Mouse (Mus musculus): ENCODE measurements around the gene Arhgap5. TPM values are rescaled to one million over a fixed set of nuclear protein-coding genes. Genes with fewer than 3 reads are reported as not detected.
"Not testable (repeated sequence)": the region's sequence is repeated elsewhere in the genome, so short reads cannot be mapped to it uniquely, and the experiment has no call there.

Gene Arhgap5
- polyA plus RNA-seq, 1 experiment from 2014 or later = 29.4 TPM

GRCm38 (mm10) chr12:52565654-52566053 lies 61.9 kb downstream of the Arhgap5 start:
- H3K9me3 ChIP-seq = no peaks in the 10 kb centered on the region
- 95% methylated on average over 5 of the region's 5 CpGs for WGBS
- H3K27me3 ChIP-seq (ENCODE audit: insufficient read depth, poor library complexity, severe bottlenecking) = no peaks in the 10 kb centered on the region
- no peak overlapping the region for H3K4me3 ChIP-seq
- DNase-seq (ENCODE audit: low spot score) = no peak
- peaks cover 51% of the 10 kb centered on the region for H3K36me3 ChIP-seq
- H3K27ac ChIP-seq = no peak overlapping the region
- no peaks in the 10 kb centered on the region for H3K4me1 ChIP-seq (replicated peaks)

DNA sequence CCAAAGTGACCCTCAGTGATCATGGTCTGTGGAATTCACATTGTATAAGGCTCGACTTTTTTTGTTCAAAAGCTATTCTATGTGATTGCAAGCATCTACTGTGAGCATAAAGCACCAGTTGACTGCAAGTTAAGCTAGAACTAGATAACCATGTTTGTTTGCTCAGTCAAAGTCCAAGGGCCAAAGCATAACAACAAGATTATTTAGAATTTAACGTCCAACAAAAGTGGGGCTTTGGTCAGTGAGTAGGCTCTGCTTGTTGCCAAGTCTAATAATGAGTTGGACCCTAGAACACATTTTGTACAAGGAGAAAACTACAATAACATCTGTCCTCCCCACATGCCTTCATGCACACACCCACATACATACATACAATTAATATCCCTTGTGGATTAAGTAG lies 69.6 kb downstream of the Arhgap5 start:
- Histone ChIP-seq H3K4me3 (no peak overlapping the region), H3K36me3 (peaks cover 20% of the 10 kb centered on the region), H3K9me3 (0 out of 2 replicates have a peak, but pooled peaks cover 2% of the 10 kb centered on the region), H3K4me1 (replicated peaks) (no peaks in the 10 kb centered on the region), H3K27ac (no peak overlapping the region), H3K27me3 (ENCODE audit: insufficient read depth, poor library complexity, severe bottlenecking) (no peaks in the 10 kb centered on the region)
- 91% methylated on average over 2 of the region's 2 CpGs for WGBS
- DNase-seq (ENCODE audit: low spot score) = no peak

- 82% methylated on average over 2 of the region's 2 CpGs for WGBS
- not testable (repeated sequence) for H3K4me3 ChIP-seq; H3K4me1 ChIP-seq (replicated peaks); H3K27me3 ChIP-seq (ENCODE audit: insufficient read depth, poor library complexity, severe bottlenecking); H3K36me3 ChIP-seq; DNase-seq (ENCODE audit: low spot score); H3K9me3 ChIP-seq; H3K27ac ChIP-seq
These were observed 82.7 kb downstream of the Arhgap5 start for GRCm38 (mm10) chr12:52586466-52586865.

DNA sequence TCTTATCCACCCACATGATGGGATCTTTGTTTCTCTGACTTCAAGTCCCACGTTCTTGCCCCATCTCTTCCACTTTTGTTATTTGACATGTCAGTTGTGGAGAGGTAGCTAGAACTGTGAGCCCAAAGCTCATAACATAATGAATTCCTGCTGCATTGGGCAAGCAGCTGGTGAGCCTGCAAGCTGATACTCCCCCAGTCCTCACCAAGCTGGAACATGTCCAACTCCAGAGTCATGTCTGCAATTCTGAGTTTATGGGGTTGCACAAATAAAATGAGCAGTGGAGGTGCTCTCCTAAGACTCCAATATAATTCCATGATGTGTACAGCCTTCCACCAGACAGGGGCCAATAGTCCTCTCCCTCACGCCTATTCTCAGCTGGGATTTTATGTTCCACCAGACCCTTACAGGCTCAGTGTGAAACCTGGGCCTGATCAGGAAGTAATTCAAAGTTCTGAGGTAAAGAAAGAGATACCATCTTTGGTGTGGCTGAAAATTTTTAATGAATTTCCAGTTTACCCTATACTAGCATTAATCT lies 83.8 kb downstream of the Arhgap5 start:
- WGBS = 73% methylated on average over 2 of the region's 2 CpGs
- Histone ChIP-seq H3K27me3 (ENCODE audit: insufficient read depth, poor library complexity, severe bottlenecking) (no peaks in the 10 kb centered on the region), H3K4me3 (no peak overlapping the region), H3K4me1 (replicated peaks) (no peaks in the 10 kb centered on the region), H3K9me3 (no peaks in the 10 kb centered on the region), H3K36me3 (no peaks in the 10 kb centered on the region), H3K27ac (no peak overlapping the region)
- DNase-seq (ENCODE audit: low spot score) = no peak

- DNase-seq (ENCODE audit: low spot score) = no peak
- no peaks in the 10 kb centered on the region for H3K27me3 ChIP-seq (ENCODE audit: insufficient read depth, poor library complexity, severe bottlenecking)
- peaks cover 7% of the 10 kb centered on the region; the same call in 1 of the 2 replicates for H3K9me3 ChIP-seq
- 89% methylated on average over 7 of the region's 7 CpGs for WGBS
- no peak overlapping the region for H3K27ac ChIP-seq
- H3K36me3 ChIP-seq = no peaks in the 10 kb centered on the region
- no peak overlapping the region for H3K4me3 ChIP-seq
- no peaks in the 10 kb centered on the region for H3K4me1 ChIP-seq (replicated peaks)
These were observed 91.8 kb downstream of the Arhgap5 start for GRCm38 (mm10) chr12:52595389-52596185.

- no peak for DNase-seq (ENCODE audit: low spot score)
- H3K27me3 ChIP-seq (ENCODE audit: insufficient read depth, poor library complexity, severe bottlenecking) = no peaks in the 10 kb centered on the region
- no peaks in the 10 kb centered on the region for H3K36me3 ChIP-seq
- H3K4me1 ChIP-seq (replicated peaks) = peaks cover 11% of the 10 kb centered on the region
- peaks cover 7% of the 10 kb centered on the region; the same call in 1 of the 2 replicates for H3K9me3 ChIP-seq
- peak overlapping the region; percentile 96 for H3K4me3 ChIP-seq
- no peak overlapping the region; the same call in 1 of the 2 replicates for H3K27ac ChIP-seq
- WGBS = 41% methylated on average over 2 of the region's 2 CpGs
These were observed 98.7 kb downstream of the Arhgap5 start for GRCm38 (mm10) chr12:52602471-52602870.

- WGBS = under 1% methylated on average over 35 of the region's 35 CpGs
- peaks cover 6% of the 10 kb centered on the region; the same call in 1 of the 2 replicates for H3K9me3 ChIP-seq
These were observed 99.3 kb downstream of the Arhgap5 start for GRCm38 (mm10) chr12:52602883-52603694.

DNA sequence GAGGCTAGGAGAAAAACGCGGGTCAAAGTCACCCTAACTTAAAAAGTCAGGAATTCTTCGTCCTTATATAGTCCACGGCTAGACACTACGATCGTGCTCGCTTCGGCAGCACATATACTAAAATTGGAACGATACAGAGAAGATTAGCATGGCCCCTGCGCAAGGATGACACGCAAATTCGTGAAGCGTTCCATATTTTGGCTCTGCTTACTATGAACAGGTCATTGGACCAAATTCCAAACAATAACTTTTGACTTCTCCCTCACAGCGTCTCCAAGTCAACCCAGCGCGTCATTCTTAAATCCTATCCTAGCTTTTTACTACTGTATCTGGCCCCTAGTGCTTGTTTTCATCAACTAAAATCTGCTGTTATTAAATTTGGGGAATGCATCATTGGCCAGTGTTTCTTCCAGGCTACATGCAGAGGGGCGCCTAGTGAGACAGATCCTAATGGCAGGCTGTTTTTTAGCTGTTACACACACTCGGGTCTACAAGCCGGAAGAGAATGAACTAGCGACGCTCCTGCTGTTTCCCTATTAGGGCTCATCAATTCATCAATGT lies 100.0 kb downstream of the Arhgap5 start:
- Histone ChIP-seq H3K4me1 (replicated peaks) (peaks cover 11% of the 10 kb centered on the region), H3K4me3 (peak overlapping the region; percentile 96), H3K27me3 (ENCODE audit: insufficient read depth, poor library complexity, severe bottlenecking) (no peaks in the 10 kb centered on the region), H3K27ac (peak overlapping the region; percentile 99), H3K9me3 (no peaks in the 10 kb centered on the region), H3K36me3 (no peaks in the 10 kb centered on the region)
- under 1% methylated on average over 21 of the region's 21 CpGs for WGBS
- peak; percentile 75 for DNase-seq (ENCODE audit: low spot score)

More at GRCm38 (mm10) chr12:52602883-52603694, 99.3 kb downstream of the Arhgap5 start:
- H3K4me3 ChIP-seq = peak overlapping the region; percentile 96
- H3K36me3 ChIP-seq = no peaks in the 10 kb centered on the region
- H3K27ac ChIP-seq = peak overlapping the region; percentile 99
- H3K4me1 ChIP-seq (replicated peaks) = peaks cover 11% of the 10 kb centered on the region
- H3K27me3 ChIP-seq (ENCODE audit: insufficient read depth, poor library complexity, severe bottlenecking) = no peaks in the 10 kb centered on the region
- DNase-seq (ENCODE audit: low spot score) = peak; percentile 86

DNA sequence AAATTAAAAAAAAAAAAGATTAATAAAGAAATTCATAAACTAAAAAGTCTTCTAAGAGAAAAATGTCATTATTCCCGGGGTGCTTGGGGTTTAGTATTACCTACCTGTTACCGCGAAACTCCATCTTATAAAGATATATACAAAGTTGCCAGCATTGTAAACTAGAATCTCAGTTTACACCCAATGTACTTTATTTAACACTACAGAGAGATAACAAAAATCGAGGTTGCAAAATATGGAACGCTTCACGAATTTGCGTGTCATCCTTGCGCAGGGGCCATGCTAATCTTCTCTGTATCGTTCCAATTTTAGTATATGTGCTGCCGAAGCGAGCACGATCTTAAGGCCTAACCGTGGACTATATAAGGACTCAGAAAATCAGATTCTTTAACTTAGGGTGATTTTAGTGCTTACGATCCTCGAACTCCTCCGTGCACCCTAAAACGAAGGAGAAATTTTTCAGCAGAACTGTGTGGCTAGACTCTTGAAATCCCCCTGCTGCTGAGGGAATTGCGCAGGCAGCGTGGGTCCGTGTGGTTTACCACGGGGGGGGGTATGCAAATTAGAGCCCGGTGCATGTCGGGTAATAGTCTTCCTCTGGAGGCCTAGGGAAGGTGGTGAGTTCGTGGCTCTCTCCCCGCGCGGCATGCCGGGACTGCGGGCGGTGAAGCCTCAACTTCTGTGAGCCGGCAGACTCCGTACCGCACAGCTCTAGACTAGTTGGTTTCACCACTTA lies 100.7 kb downstream of the Arhgap5 start:
- Histone ChIP-seq H3K36me3 (no peaks in the 10 kb centered on the region), H3K4me3 (peak overlapping the region; percentile 96), H3K4me1 (replicated peaks) (peaks cover 11% of the 10 kb centered on the region), H3K27me3 (ENCODE audit: insufficient read depth, poor library complexity, severe bottlenecking) (no peaks in the 10 kb centered on the region), H3K9me3 (no peaks in the 10 kb centered on the region), H3K27ac (peak overlapping the region; percentile 99)
- peak; percentile 91 for DNase-seq (ENCODE audit: low spot score)
- WGBS = under 1% methylated on average over 33 of the region's 33 CpGs

DNA sequence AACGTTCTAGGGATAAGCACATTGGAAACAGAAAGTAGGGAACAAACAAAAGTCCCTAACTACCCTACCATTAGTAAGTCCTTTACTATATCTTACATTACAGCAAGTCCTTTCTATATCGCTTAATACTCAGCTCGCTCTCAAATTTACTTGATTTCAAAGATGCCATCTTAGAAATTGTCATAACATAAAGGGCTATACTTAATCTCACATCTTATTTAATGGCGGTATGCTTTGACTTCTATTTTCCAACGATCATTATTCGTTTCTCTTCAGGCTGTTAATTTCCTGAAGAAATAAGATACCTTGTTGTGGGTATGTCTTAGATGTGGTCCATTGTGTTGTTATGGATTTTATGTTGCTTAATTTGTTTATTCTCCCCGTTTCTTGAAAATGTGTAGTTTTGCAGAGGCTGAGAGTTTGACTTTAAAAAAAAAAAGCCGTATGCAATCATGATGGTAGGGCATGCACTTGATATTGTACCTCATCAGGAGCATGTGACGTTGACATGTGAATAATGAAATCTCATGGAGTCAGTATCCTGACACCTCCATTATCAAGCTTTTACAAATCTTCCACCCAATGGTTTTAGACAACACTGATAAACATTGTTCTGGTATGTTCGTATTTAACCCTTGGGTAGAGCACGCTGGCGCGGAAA lies 101.3 kb downstream of the Arhgap5 start:
- no peaks in the 10 kb centered on the region for H3K9me3 ChIP-seq
- peak overlapping the region; percentile 96 for H3K4me3 ChIP-seq
- H3K27me3 ChIP-seq (ENCODE audit: insufficient read depth, poor library complexity, severe bottlenecking) = no peaks in the 10 kb centered on the region
- H3K36me3 ChIP-seq = no peaks in the 10 kb centered on the region
- 57% methylated on average over 13 of the region's 13 CpGs for WGBS
- no peak for DNase-seq (ENCODE audit: low spot score)
- H3K4me1 ChIP-seq (replicated peaks) = peaks cover 11% of the 10 kb centered on the region
- H3K27ac ChIP-seq = peak overlapping the region; percentile 99

GRCm38 (mm10) chr12:52607411-52607810 lies 103.6 kb downstream of the Arhgap5 start:
- H3K27ac ChIP-seq = no peak overlapping the region
- no peak for DNase-seq (ENCODE audit: low spot score)
- H3K4me1 ChIP-seq (replicated peaks) = peaks cover 6% of the 10 kb centered on the region
- no peaks in the 10 kb centered on the region for H3K27me3 ChIP-seq (ENCODE audit: insufficient read depth, poor library complexity, severe bottlenecking)
- no peak overlapping the region for H3K4me3 ChIP-seq
- 87% methylated on average over 4 of the region's 4 CpGs for WGBS
- H3K9me3 ChIP-seq = no peaks in the 10 kb centered on the region
- H3K36me3 ChIP-seq = no peaks in the 10 kb centered on the region

DNA sequence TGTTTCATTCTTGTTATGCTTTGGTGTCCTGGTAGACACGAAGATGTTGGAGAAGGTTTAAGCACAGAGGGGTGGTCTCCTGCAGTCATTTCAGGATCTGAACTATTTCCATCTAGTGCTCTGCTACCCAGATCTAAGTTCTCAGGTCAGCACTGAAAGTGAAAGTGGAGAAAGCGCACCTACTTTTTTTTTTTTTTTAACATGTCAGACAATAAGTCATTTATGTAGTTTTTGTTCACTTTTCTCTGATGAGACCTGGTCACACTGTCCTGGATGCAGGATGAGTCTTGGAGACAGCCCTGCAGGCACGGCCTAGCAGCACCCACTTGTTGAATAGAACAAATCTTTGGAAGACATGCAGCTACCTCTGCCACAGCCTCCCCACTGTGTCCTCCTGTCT lies 111.9 kb downstream of the Arhgap5 start:
- 80% methylated on average over 3 of the region's 3 CpGs for whole genome bisulfite sequencing
- H3K27me3 ChIP-seq (ENCODE audit: insufficient read depth, poor library complexity, severe bottlenecking) = no peaks in the 10 kb centered on the region
- no peaks in the 10 kb centered on the region for H3K36me3 ChIP-seq
- no peaks in the 10 kb centered on the region for H3K9me3 ChIP-seq
- DNase-seq (ENCODE audit: low spot score) = no peak
- no peaks in the 10 kb centered on the region for H3K4me1 ChIP-seq (replicated peaks)
- H3K27ac ChIP-seq = no peak overlapping the region
- H3K4me3 ChIP-seq = no peak overlapping the region

Data from hindbrain, embryonic 10.5 days (tissue).